Mouse (Mus musculus) intestine, embryonic 14.5 days (tissue): ENCODE results near the gene 4930415O20Rik. TPM values are rescaled to one million over a fixed set of nuclear protein-coding genes. Genes with fewer than 3 reads are reported as not detected.

Source experiments
- ATAC-seq: fragments of 200-750 bp; cut with Nextera tagmentation; replicated peaks from 2 replicates; pipeline ENCODE4 v1.8.0; 2017; ENCODE audit warnings: low read depth, moderate number of reproducible peaks, moderate TSS enrichment, moderate library complexity; ENCODE audit not compliant: low FRiP score, low TSS enrichment
- DNase-seq: peaks from one replicate; pipeline ENCODE4 v3.0.0-alpha.2; 2018; ENCODE audit warnings: low spot score
- H3K27ac ChIP-seq: fragments of 300-500 bp; sonication (generic); 2 replicates; pipeline ENCODE4 v1.5.1; 2014; ENCODE audit warnings: low read depth, mild to moderate bottlenecking, control low read depth
- H3K27me3 ChIP-seq: fragments of 300-500 bp; sonication (generic); replicated peaks from 2 replicates; pipeline ENCODE4 v1.6.1; 2014; ENCODE audit warnings: low read length, control low read depth; ENCODE audit not compliant: control insufficient read depth, insufficient read depth
- H3K36me3 ChIP-seq: fragments of 300-500 bp; sonication (generic); 2 replicates; pipeline ENCODE4 v1.6.1; 2014; ENCODE audit warnings: low read length, control low read depth; ENCODE audit not compliant: control insufficient read depth, insufficient read depth
- H3K4me1 ChIP-seq: fragments of 300-500 bp; sonication (generic); replicated peaks from 2 replicates; pipeline ENCODE4 v1.6.1; 2014; ENCODE audit warnings: low read length, control low read depth, mixed read lengths; ENCODE audit not compliant: control insufficient read depth, insufficient read depth
- H3K4me2 ChIP-seq: fragments of 300-500 bp; sonication (generic); 2 replicates; pipeline ENCODE4 v1.6.1; 2014; ENCODE audit warnings: low read length
- H3K4me3 ChIP-seq: fragments of 300-500 bp; sonication (generic); 2 replicates; pipeline ENCODE4 v1.5.1; 2014; ENCODE audit warnings: low read depth, low read length, control low read depth, mixed read lengths
- H3K9ac ChIP-seq: fragments of 300-500 bp; sonication (generic); 2 replicates; pipeline ENCODE4 v1.6.1; 2014; ENCODE audit warnings: mild to moderate bottlenecking, low read length
- H3K9me3 ChIP-seq: fragments of 300-500 bp; sonication (generic); 2 replicates; pipeline ENCODE4 v1.6.1; 2016; ENCODE audit warnings: low read length, control low read depth; ENCODE audit not compliant: control insufficient read depth
- WGBS: fragments of 180-500 bp; shearing (Covaris S2); extraction: QIAGEN DNeasy Blood & Tissue Kit; methylation state at CpG from one replicate; pipeline ENCODE4 v1.1.7; 2014; 5-methylcytosine and 5-hydroxymethylcytosine counted together
- polyA plus RNA-seq: library from polyadenylated mRNA; unstranded; fragments of >200 nt; fragmentation: Nextera tagmentation; extraction: Ambion mirVana; gene quantifications from 2 replicates; pipeline ENCODE4 v1.2.1, GENCODE M21; 2014

The 4930415O20Rik gene
- 0.35 and 0.59 TPM in 2 replicates for polyA plus RNA-seq

- H3K9ac ChIP-seq = no peak within 1 kb of the TSS
- H3K4me1 ChIP-seq = peaks cover 7% of the 10 kb centered on the region
- no peaks in the 10 kb centered on the region for H3K27me3 ChIP-seq
- 78% methylated on average over 10 of the region's 10 CpGs for WGBS
- no peak within 1 kb of the TSS for H3K27ac ChIP-seq
- no peak within 1 kb of the TSS for H3K4me2 ChIP-seq
- H3K4me3 ChIP-seq = no peak within 1 kb of the TSS
- ATAC-seq = no peak
- DNase-seq = no peak
- H3K9me3 ChIP-seq = no peaks in the 10 kb centered on the region
- H3K36me3 ChIP-seq = no peaks in the 10 kb centered on the region
Measured at GRCm38 (mm10) chr15:98570873-98571538, at the start of gene 4930415O20Rik, which contains the start of gene Ccnt1. Gene 4930415O20Rik (plus strand): TSS chr15:98571004. Gene Ccnt1 (minus strand): TSS chr15:98570923.

DNA sequence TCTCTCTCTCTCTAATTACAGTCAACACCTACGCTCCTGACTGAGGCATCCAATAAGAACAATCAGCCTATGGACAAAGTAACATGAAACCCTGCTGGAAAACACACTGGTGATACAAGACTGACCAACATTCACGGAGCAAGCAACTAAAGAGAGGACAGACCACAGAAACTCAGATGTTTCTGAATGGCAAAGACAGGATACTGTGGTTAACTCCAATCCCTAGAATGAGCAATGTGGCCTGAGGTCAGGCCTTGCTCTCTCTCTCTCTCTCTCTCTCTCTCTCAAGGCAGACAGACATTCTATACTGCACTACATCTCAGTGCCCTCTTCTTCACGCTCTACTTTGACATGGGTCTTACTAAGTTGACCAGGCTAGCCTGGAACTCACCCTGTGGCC, 49.6 kb upstream of the 4930415O20Rik start:
- ATAC-seq (no peak), DNase-seq (no peak)
- 93% methylated on average over 3 of the region's 3 CpGs for WGBS
- no peak overlapping the region for H3K4me2 ChIP-seq
- H3K27me3 ChIP-seq = no peaks in the 10 kb centered on the region
- H3K9me3 ChIP-seq = no peaks in the 10 kb centered on the region
- H3K4me1 ChIP-seq = no peaks in the 10 kb centered on the region
- no peak overlapping the region for H3K9ac ChIP-seq
- no peak overlapping the region for H3K27ac ChIP-seq
- H3K4me3 ChIP-seq = no peak overlapping the region
- peaks cover 79% of the 10 kb centered on the region for H3K36me3 ChIP-seq

DNA sequence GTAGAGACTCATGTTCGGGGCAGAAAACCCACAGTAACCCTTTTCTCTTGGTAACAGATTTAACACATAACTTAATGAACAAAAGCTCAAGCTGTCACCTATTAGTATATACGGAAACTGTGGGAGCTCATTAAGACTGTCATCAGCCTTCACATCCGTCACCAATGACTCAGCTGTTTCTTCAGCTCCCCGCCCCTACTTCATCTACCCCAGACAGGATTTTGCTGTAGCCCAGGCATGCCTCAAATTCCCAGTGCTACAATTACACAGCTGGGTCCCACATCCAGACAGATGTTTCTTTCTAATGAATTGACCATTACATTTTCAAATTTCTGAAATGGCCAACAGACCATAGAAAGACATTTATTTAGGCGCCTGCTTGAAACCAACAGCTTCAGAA, 44.7 kb upstream of the 4930415O20Rik start:
- Histone ChIP-seq H3K4me1 (no peaks in the 10 kb centered on the region), H3K27ac (no peak overlapping the region), H3K4me3 (no peak overlapping the region), H3K9me3 (no peaks in the 10 kb centered on the region), H3K36me3 (peaks cover 100% of the 10 kb centered on the region), H3K9ac (no peak overlapping the region), H3K27me3 (no peaks in the 10 kb centered on the region), H3K4me2 (no peak overlapping the region)
- DNase-seq (no peak), ATAC-seq (no peak)
- 79% methylated on average over 5 of the region's 5 CpGs for WGBS

DNA sequence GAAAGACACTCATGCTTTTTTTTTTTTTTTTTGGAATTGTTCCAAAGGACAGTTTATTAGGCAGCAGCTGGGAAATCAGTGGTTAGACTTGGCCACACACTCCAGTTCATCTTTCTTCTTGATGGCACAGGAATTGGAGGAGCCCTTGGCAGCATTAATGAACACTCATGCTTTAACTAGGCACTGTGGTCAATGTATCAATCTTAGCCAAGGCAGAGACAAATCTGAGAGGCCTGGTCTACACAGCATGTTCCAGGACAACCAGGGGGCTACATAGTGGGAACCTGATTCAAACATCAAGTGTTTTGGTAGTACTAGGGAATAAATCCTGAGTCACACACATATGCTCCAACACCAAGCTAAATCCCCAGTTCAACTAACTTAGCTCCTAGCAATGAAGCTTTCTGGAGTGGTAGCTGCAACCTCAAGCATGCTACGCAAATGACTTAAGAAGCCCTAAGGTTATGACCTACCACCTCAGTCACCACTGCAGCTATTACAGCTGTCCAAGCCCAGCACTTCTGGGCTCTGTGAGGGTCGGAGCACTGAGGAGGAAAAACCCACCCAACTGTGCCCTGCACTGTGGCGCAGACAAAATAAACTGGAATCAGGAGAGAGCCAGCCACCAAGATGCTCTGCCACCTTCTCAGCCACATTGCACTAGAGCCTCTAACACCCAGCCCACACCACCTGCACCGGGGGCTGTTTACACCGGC, 43.6 kb upstream of the 4930415O20Rik start:
- 96% methylated on average over 5 of the region's 5 CpGs for WGBS
- peaks cover 97% of the 10 kb centered on the region for H3K36me3 ChIP-seq
- H3K4me1 ChIP-seq = 0 out of 2 replicates have a peak, but pooled peaks cover 2% of the 10 kb centered on the region
- DNase-seq (no peak), ATAC-seq (no peak)
- H3K27me3 ChIP-seq = no peaks in the 10 kb centered on the region
- no peaks in the 10 kb centered on the region for H3K9me3 ChIP-seq
- H3K9ac ChIP-seq = no peak overlapping the region
- no peak overlapping the region for H3K4me2 ChIP-seq
- H3K4me3 ChIP-seq = no peak overlapping the region
- no peak overlapping the region for H3K27ac ChIP-seq

- H3K27ac ChIP-seq = no peak overlapping the region
- 94% methylated on average over 5 of the region's 5 CpGs for WGBS
- no peak overlapping the region for H3K4me3 ChIP-seq
- no peaks in the 10 kb centered on the region for H3K9me3 ChIP-seq
- H3K9ac ChIP-seq = no peak overlapping the region
- H3K4me2 ChIP-seq = no peak overlapping the region
- ATAC-seq (no peak), DNase-seq (no peak)
- H3K4me1 ChIP-seq = peaks cover 7% of the 10 kb centered on the region
- H3K27me3 ChIP-seq = no peaks in the 10 kb centered on the region
- H3K36me3 ChIP-seq = peaks cover 88% of the 10 kb centered on the region
Measured at GRCm38 (mm10) chr15:98528066-98528563, 42.7 kb upstream of the 4930415O20Rik start.

GRCm38 (mm10) chr15:98532281-98532680, 38.5 kb upstream of the 4930415O20Rik start:
- WGBS = 22% methylated on average over 5 of the region's 5 CpGs

DNA sequence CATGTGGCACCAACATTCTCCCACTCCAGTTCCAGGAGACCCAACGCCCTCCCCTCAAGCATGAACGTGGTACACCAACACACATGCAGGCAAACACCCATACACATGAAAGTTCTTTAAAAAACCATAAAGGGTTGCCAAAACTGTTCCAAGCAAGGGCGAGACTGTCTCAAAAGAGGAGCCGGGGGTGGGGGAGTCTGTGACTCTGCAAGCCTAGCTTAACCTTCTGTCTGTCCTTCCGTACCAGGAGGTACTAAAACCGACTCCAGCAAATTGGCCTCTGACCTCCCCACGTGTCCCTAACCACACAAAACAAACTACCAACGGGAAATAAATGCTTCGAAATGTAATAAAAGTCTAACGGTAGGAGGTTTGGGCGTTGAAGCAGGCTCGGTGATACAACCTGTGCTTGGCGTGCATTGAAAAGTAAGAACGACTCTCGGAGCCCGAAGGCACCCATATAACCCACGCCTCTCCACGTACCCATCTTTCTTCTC, 37.7 kb upstream of the 4930415O20Rik start:
- Histone ChIP-seq H3K4me2 (peak overlapping the region; percentile 93), H3K9ac (peak overlapping the region; percentile 85), H3K27me3 (no peaks in the 10 kb centered on the region), H3K9me3 (no peaks in the 10 kb centered on the region), H3K36me3 (peaks cover 39% of the 10 kb centered on the region), H3K27ac (peak overlapping the region; percentile 99; the same call in 1 of the 2 replicates), H3K4me1 (peaks cover 7% of the 10 kb centered on the region), H3K4me3 (peak overlapping the region; percentile 59)
- DNase-seq (peak; percentile 71), ATAC-seq (no peak)
- under 1% methylated on average over 18 of the region's 18 CpGs for WGBS

More at GRCm38 (mm10) chr15:98532281-98532680, 38.5 kb upstream of the 4930415O20Rik start:
- no peak overlapping the region for H3K27ac ChIP-seq
- peak overlapping the region; percentile 59 for H3K4me3 ChIP-seq
- no peak for DNase-seq
- ATAC-seq = no peak
- peak overlapping the region; percentile 85 for H3K9ac ChIP-seq
- peaks cover 47% of the 10 kb centered on the region for H3K36me3 ChIP-seq
- H3K4me2 ChIP-seq = peak overlapping the region; percentile 93
- no peaks in the 10 kb centered on the region for H3K27me3 ChIP-seq
- H3K4me1 ChIP-seq = peaks cover 7% of the 10 kb centered on the region
- H3K9me3 ChIP-seq = no peaks in the 10 kb centered on the region

DNA sequence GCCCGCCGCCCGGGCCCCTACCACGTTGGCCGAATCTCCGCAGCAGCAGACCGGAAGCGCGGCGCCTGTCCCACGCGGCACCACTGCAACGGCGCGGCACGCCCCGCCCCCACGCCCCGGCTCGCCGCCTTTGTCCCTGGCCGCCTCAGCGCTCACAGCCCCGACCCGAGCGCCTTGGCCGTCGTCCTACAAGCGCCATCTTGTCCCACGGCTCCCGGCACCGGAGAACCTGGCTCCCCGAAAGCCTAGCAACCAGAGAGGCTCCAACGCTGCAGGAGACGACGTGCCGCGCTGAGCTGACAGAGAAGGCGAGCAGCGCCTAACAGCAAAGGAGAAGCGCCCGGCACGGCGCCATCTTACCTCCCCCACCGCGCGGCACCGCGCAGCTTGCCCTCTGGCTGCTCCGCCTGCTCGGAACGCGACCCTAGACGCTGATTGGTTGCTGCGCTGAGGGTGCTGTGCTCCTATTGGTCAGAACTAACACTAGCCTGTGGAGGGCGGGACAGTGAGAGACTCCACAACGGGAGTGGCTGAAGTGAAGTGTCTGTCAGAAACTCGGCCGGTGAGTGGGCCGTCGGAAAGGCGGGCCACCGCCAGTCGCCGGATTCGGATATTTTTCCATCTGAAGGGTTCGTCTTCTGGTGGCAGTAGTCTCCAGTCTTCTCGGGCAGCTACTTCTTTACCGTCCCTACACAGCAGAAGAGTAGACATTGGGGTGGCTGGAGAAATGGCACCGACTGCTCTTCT, 36.8 kb upstream of the 4930415O20Rik start, which contains the start of gene Kansl2:
TSS of gene Kansl2 (minus strand) at position 384 of the 747 bp plus-strand sequence.
- peak within 1 kb of the TSS; percentile 99 for H3K27ac ChIP-seq
- DNase-seq = peak; percentile 97
- no peaks in the 10 kb centered on the region for H3K9me3 ChIP-seq
- under 1% methylated on average over 66 of the region's 70 CpGs for WGBS
- ATAC-seq = peak; percentile 100
- H3K9ac ChIP-seq = peak within 1 kb of the TSS; percentile 85
- peaks cover 38% of the 10 kb centered on the region for H3K36me3 ChIP-seq
- H3K27me3 ChIP-seq = no peaks in the 10 kb centered on the region
- H3K4me2 ChIP-seq = peak within 1 kb of the TSS; percentile 93
- peaks cover 7% of the 10 kb centered on the region for H3K4me1 ChIP-seq
- H3K4me3 ChIP-seq = peak within 1 kb of the TSS; percentile 59
